In the genomic region with DNA sequence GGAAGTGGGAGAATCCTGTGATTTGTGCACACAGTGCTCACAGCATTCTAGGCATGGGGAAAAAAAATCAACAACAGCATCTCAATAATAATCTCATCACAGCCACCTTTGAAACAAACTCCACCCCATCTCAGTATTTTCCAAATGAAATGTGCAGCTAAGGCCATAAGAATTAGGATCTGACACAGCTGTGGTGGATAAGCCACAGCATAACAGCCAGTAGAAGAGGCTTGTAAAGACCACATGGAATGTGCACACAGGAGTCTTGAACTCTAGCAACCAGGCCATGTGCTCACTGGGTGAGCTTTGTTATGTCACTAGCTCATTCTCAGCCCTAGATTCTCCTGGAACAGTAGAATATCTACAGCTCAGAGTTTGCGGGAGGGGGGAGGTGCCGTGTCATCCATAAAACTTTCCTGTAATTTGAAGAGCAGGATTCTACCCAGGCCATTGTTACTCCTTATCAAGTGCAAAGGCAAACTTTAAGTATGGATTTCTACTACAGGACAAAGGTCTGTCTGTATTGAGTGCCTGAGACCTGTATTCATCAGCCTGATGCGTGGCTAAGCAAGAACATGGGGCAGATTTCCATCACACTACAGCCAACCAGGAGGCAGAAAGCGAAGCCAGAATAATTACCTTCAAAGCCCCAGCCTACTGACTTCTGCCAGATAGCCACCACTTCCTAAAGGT, we compare ENCODE assay signal across 21 mouse cellular contexts.
DNase-seq lines count a peak whose midpoint lies in the region; ATAC-seq and TF ChIP-seq lines count a peak whose summit lies in the region.
"Had no signal": no experiment of that assay in that cellular context is flagged by ENCODE, and none has a peak within 500 bp of the region (broad histone marks: within the 10 kb centered on the region; RNA-seq: fewer than 3 reads in every experiment).

No protein-coding gene starts in this region.

- no peak for TF ChIP-seq EP300 in stomach, postnatal 0 days (optimal IDR thresholded peaks at IDR 0.05)

- WGBS in kidney, embryonic 15.5 days = 60% methylated on average over 4 of the region's 4 CpGs
- WGBS in midbrain, embryonic 12.5 days = 89% methylated on average over 4 of the region's 4 CpGs
- 89% methylated on average over 4 of the region's 4 CpGs for WGBS in midbrain, embryonic 14.5 days
- WGBS in limb, embryonic 11.5 days = 77% methylated on average over 4 of the region's 4 CpGs
- WGBS in stomach, postnatal 0 days = 78% methylated on average over 4 of the region's 4 CpGs

- H3K4me2 ChIP-seq in kidney, embryonic 15.5 days = no peak overlapping the region
- H3K4me2 ChIP-seq in midbrain, embryonic 12.5 days (replicated peaks) = no peak overlapping the region
- H3K4me2 ChIP-seq in midbrain, embryonic 14.5 days (ENCODE audit: low read length) = no peak overlapping the region
- H3K4me2 ChIP-seq in limb, embryonic 11.5 days (ENCODE audit: low read depth, severe bottlenecking) = no peak overlapping the region
- H3K4me2 ChIP-seq in stomach, postnatal 0 days (replicated peaks; ENCODE audit: low read depth) = no peak overlapping the region
- H3K4me2 ChIP-seq: heart, embryonic 15.5 days; hindbrain, embryonic 13.5 days; liver, embryonic 13.5 days had no signal

- no peak for ATAC-seq in kidney, embryonic 15.5 days (replicated peaks; ENCODE audit: low FRiP score)
- no peak for ATAC-seq in midbrain, embryonic 12.5 days (ENCODE audit: low FRiP score, low read depth)
- no peak for ATAC-seq in midbrain, embryonic 14.5 days (ENCODE audit: low FRiP score, low TSS enrichment)
- no peak for ATAC-seq in limb, embryonic 11.5 days (ENCODE audit: insufficient number of reproducible peaks, low FRiP score, low TSS enrichment, low read depth)
- ATAC-seq in stomach, postnatal 0 days (ENCODE audit: low FRiP score, low TSS enrichment) = no peak
- ATAC-seq: CD4-positive, CD25-positive, alpha-beta regulatory T cell, adult 4 months; forebrain, embryonic 16.5 days had no signal

- H3K9me3 ChIP-seq in kidney, embryonic 15.5 days (replicated peaks) = no peaks in the 10 kb centered on the region
- H3K9me3 ChIP-seq in midbrain, embryonic 12.5 days = no peaks in the 10 kb centered on the region
- H3K9me3 ChIP-seq in midbrain, embryonic 14.5 days (ENCODE audit: control insufficient read depth, low read length) = no peaks in the 10 kb centered on the region
- H3K9me3 ChIP-seq in limb, embryonic 11.5 days (ENCODE audit: control insufficient read depth, low read length) = no peaks in the 10 kb centered on the region
- H3K9me3 ChIP-seq in stomach, postnatal 0 days (ENCODE audit: control insufficient read depth, low read length) = no peaks in the 10 kb centered on the region
- H3K9me3 ChIP-seq: heart, embryonic 15.5 days; hindbrain, embryonic 13.5 days; liver, embryonic 13.5 days had no signal

- no peaks in the 10 kb centered on the region for H3K27me3 ChIP-seq in kidney, embryonic 15.5 days
- H3K27me3 ChIP-seq in midbrain, embryonic 12.5 days = peaks cover under 1% of the 10 kb centered on the region; the same call in 1 of the 2 replicates
- no peaks in the 10 kb centered on the region for H3K27me3 ChIP-seq in midbrain, embryonic 14.5 days (ENCODE audit: control insufficient read depth, insufficient read depth, low read length)
- H3K27me3 ChIP-seq in limb, embryonic 11.5 days (ENCODE audit: control insufficient read depth, insufficient read depth, low read length) = no peaks in the 10 kb centered on the region
- no peaks in the 10 kb centered on the region for H3K27me3 ChIP-seq in stomach, postnatal 0 days (ENCODE audit: control insufficient read depth, insufficient read depth, low read length)
- H3K27me3 ChIP-seq: heart, embryonic 15.5 days; hindbrain, embryonic 13.5 days; liver, embryonic 13.5 days had no signal

- H3K9ac ChIP-seq in kidney, embryonic 15.5 days = no peak overlapping the region
- H3K9ac ChIP-seq in midbrain, embryonic 12.5 days (replicated peaks) = no peak overlapping the region
- no peak overlapping the region for H3K9ac ChIP-seq in midbrain, embryonic 14.5 days (replicated peaks; ENCODE audit: low read length)
- no peak overlapping the region for H3K9ac ChIP-seq in limb, embryonic 11.5 days (ENCODE audit: low read length)
- no peak overlapping the region for H3K9ac ChIP-seq in stomach, postnatal 0 days (ENCODE audit: low read length)
- H3K9ac ChIP-seq: heart, embryonic 15.5 days; hindbrain, embryonic 13.5 days; liver, embryonic 13.5 days had no signal

- no peak overlapping the region for H3K4me3 ChIP-seq in kidney, embryonic 15.5 days (replicated peaks)
- H3K4me3 ChIP-seq in midbrain, embryonic 12.5 days = no peak overlapping the region
- no peak overlapping the region for H3K4me3 ChIP-seq in midbrain, embryonic 14.5 days (replicated peaks; ENCODE audit: low read depth, low read length)
- H3K4me3 ChIP-seq in limb, embryonic 11.5 days (ENCODE audit: low read depth, low read length) = no peak overlapping the region
- no peak overlapping the region for H3K4me3 ChIP-seq in stomach, postnatal 0 days (ENCODE audit: low read depth, low read length)
- H3K4me3 ChIP-seq: erythroblast, embryonic 14.5 days; heart, embryonic 15.5 days; hindbrain, embryonic 13.5 days; liver, embryonic 13.5 days had no signal

- no peak for TF ChIP-seq CTCF in stomach, postnatal 0 days (IDR thresholded peaks at IDR 0.05; ENCODE audit: low read depth)

- no peak for DNase-seq in kidney, postnatal 25 days
- DNase-seq in midbrain, embryonic 14.5 days = no peak
- DNase-seq in limb, embryonic 11.5 days (ENCODE audit: low spot score) = no peak
- no peak for DNase-seq in stomach, postnatal 0 days (ENCODE audit: low spot score)
- DNase-seq in left cerebral cortex, postnatal 14 days (ENCODE audit: low spot score in 2 of 2) = no peak
- no peak for DNase-seq in T-cell, adult 2 months (ENCODE audit: low spot score)
- DNase-seq: adrenal gland, postnatal 14 days; cerebellum, adult 9-10 months; embryo, embryonic 11 days; gastrocnemius, postnatal 36 days; kidney, postnatal 10 days; layer of hippocampus, adult 9-11 months; liver, embryonic 13.5 days; thymus, postnatal 36 days had no signal

- intact Hi-C loops in left cerebral cortex, postnatal 14 days (cut with DNase I) = no loop called here

- H3K36me3 ChIP-seq in kidney, embryonic 15.5 days = no peaks in the 10 kb centered on the region
- no peaks in the 10 kb centered on the region for H3K36me3 ChIP-seq in midbrain, embryonic 12.5 days
- H3K36me3 ChIP-seq in midbrain, embryonic 14.5 days (ENCODE audit: control insufficient read depth, insufficient read depth, low read length) = no peaks in the 10 kb centered on the region
- no peaks in the 10 kb centered on the region for H3K36me3 ChIP-seq in limb, embryonic 11.5 days (ENCODE audit: control insufficient read depth, insufficient read depth, low read length)
- H3K36me3 ChIP-seq in stomach, postnatal 0 days (ENCODE audit: control insufficient read depth, insufficient read depth, low read length) = no peaks in the 10 kb centered on the region
- H3K36me3 ChIP-seq: heart, embryonic 15.5 days; hindbrain, embryonic 13.5 days; liver, embryonic 13.5 days had no signal

- H3K27ac ChIP-seq in kidney, embryonic 15.5 days = peak overlapping the region; percentile 94
- H3K27ac ChIP-seq in midbrain, embryonic 12.5 days (replicated peaks) = peak overlapping the region; percentile 20
- no peak overlapping the region for H3K27ac ChIP-seq in midbrain, embryonic 14.5 days (replicated peaks; ENCODE audit: low read depth, low read length)
- H3K27ac ChIP-seq in limb, embryonic 11.5 days (replicated peaks; ENCODE audit: low read depth, low read length) = peak overlapping the region; percentile 67
- peak overlapping the region; percentile 45; the same call in 1 of the 2 replicates for H3K27ac ChIP-seq in stomach, postnatal 0 days (replicated peaks)
- H3K27ac ChIP-seq: heart, embryonic 15.5 days; hindbrain, embryonic 13.5 days; liver, embryonic 13.5 days had no signal

- H3K4me1 ChIP-seq in kidney, embryonic 15.5 days = peaks cover 57% of the 10 kb centered on the region
- peaks cover 25% of the 10 kb centered on the region for H3K4me1 ChIP-seq in midbrain, embryonic 12.5 days
- H3K4me1 ChIP-seq in midbrain, embryonic 14.5 days (ENCODE audit: control insufficient read depth, insufficient read depth, low read length) = peaks cover 4% of the 10 kb centered on the region; the same call in 1 of the 2 replicates
- peaks cover 22% of the 10 kb centered on the region for H3K4me1 ChIP-seq in limb, embryonic 11.5 days (ENCODE audit: control insufficient read depth, insufficient read depth, low read length)
- H3K4me1 ChIP-seq in stomach, postnatal 0 days (replicated peaks; ENCODE audit: control insufficient read depth, insufficient read depth) = no peaks in the 10 kb centered on the region
